Comparison of ENCODE assay signal across 22 mouse cellular contexts in genomic region chr9:46538616-46539015, GRCm38 (mm10).
DNase-seq lines count a peak whose midpoint lies in the region.
"Had no signal": no experiment of that assay in that cellular context is flagged by ENCODE, and none has a peak within 500 bp of the region (broad histone marks: within the 10 kb centered on the region; RNA-seq: fewer than 3 reads in every experiment).

No protein-coding gene starts in this region.

- no peak overlapping the region for H3K27ac ChIP-seq in embryonic facial prominence, embryonic 10.5 days (replicated peaks)
- H3K27ac ChIP-seq: embryonic facial prominence, embryonic 12.5 days; forebrain, embryonic 13.5 days; forebrain, embryonic 15.5 days had no signal

- peaks cover 32% of the 10 kb centered on the region for H3K4me1 ChIP-seq in embryonic facial prominence, embryonic 10.5 days
- H3K4me1 ChIP-seq: forebrain, embryonic 13.5 days; forebrain, embryonic 15.5 days had no signal

- no peaks in the 10 kb centered on the region for H3K27me3 ChIP-seq in embryonic facial prominence, embryonic 10.5 days (replicated peaks; ENCODE audit: low read depth, poor library complexity, severe bottlenecking)
- H3K27me3 ChIP-seq: embryonic facial prominence, embryonic 12.5 days; forebrain, embryonic 13.5 days; forebrain, embryonic 15.5 days had no signal

- 40% methylated on average over 4 of the region's 4 CpGs for WGBS in embryonic facial prominence, embryonic 10.5 days

- peak; percentile 32 for DNase-seq in embryo, embryonic 10 days (ENCODE audit: low spot score)
- DNase-seq in embryo, embryonic 9.5 days (ENCODE audit: extremely low spot score): no peak
- DNase-seq in embryo, embryonic 10.5 days (ENCODE audit: low spot score): peak; percentile 58
- peak; percentile 58 for DNase-seq in embryonic facial prominence, embryonic 10.5 days (ENCODE audit: low spot score)
- peak; percentile 10 for DNase-seq in forelimb bud, embryonic 11.5 days (ENCODE audit: low read depth, low spot score)
- DNase-seq in lung, postnatal 14 days: no peak
- DNase-seq in kidney, postnatal 36 days: no peak
- DNase-seq in urinary bladder, postnatal 4 days (ENCODE audit: low spot score in 2 of 2): no peak
- DNase-seq: adrenal gland, adult 8-10 months; adrenal gland, postnatal 14 days; adrenal gland, postnatal 36 days; B cell, adult 2 months; cerebellum, adult 11-12 months; cerebellum, adult 2 months; cerebellum, adult 9-10 months; cerebellum, postnatal 10 days; cerebellum, postnatal 25 days; forebrain, postnatal 0 days had no signal

- no peak overlapping the region for H3K4me3 ChIP-seq in embryonic facial prominence, embryonic 10.5 days
- H3K4me3 ChIP-seq: embryonic facial prominence, embryonic 12.5 days; forebrain, embryonic 13.5 days; forebrain, embryonic 15.5 days had no signal

- no peaks in the 10 kb centered on the region for H3K9me3 ChIP-seq in embryonic facial prominence, embryonic 10.5 days
- H3K9me3 ChIP-seq: forebrain, embryonic 13.5 days; forebrain, embryonic 15.5 days had no signal

- no peaks in the 10 kb centered on the region for H3K36me3 ChIP-seq in embryonic facial prominence, embryonic 10.5 days (replicated peaks)
- H3K36me3 ChIP-seq: embryonic facial prominence, embryonic 12.5 days; forebrain, embryonic 15.5 days; G1E had no signal

Comparison
In these comparisons a context has a peak if more than half of its experiments do, and no peak if none do; other contexts are left out.
1. DNase-seq: peak in embryo, embryonic 10 days (single experiment), embryo, embryonic 10.5 days (single experiment), embryonic facial prominence, embryonic 10.5 days (single experiment) and forelimb bud, embryonic 11.5 days (single experiment); none in embryo, embryonic 9.5 days (single experiment), lung, postnatal 14 days (single experiment), kidney, postnatal 36 days (0 of 2) and urinary bladder, postnatal 4 days (0 of 2).